Mouse (Mus musculus): ENCODE results near the gene Itpr1.

The Itpr1 gene

DNA sequence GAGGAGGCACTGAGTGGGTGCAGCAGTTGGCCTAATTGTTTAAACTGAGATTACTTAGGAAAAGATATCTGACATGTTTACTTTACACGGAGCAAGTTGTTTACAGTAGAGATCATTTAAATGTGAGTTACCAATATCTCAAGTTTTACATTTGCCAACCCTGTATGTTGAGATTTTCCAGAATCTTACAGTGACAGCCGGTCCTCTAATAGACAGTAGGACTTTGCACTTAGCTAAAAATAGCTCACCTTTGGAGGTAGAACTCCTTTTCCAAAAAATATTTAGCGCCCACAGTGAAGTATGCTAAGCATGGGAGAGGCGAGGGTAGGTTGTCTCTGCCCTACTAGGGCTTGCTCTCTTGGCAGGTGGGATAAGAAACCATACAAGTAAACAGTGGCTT is 69.2 kb downstream of the Itpr1 start:
- no peak for DNase-seq

DNA sequence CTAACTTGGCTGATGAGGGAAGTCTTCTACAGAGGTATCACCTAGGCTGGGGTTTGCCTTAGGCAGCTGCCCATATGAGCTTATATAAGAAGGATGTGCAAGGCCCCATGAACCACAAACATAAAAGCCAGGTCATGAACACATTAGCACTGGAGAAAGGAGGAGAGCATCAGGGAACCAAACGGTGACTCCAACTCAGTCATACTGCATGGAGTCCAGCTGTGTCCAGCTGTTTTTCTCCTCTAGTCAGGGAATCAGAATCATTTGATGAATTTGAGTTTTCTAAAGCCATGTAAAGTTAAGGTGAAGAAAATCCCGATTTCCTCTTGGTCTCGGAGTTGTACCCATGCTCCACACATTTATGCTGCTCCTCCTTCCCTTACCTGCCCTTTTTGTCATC is 69.7 kb downstream of the Itpr1 start:
- no peak for DNase-seq

DNA sequence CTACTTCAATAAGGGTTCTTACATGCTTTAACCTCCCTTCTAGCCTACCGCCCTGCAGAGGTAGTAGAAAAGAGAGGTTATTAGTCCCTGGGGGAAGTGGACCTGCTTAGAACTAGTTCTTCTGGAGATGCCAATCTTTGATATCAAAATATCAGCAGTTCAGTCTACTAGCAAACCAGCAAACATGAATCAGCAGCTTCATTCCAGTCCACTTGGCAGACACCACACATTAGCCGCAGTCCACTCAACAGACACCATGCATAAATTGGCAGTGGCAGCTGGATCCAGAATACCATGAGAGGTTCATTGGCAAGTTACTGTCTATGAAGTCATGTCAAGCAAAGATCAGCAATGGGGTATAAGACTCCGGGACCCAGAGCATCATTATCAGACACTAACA is 71.8 kb downstream of the Itpr1 start:
- DNase-seq = peak; percentile 18

DNA sequence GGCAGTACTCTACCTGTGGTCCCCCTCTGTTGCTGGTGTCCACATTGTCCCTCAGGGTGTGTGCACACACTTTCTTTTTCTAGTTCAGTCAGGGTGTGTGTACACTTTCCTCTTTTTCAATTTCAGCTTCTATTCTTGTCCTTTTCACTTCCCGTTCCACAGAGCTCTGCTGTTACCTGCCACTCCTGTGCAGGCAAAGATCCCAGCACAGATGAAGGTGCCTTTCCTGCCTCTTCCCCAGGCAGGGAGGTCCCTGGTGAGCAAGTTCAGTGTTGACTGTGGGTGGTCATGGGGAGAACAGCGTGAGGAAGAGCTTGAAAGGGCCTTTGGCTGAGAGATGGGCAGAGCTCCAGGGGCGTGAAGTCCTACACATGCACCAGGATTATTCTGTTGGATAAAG is 76.1 kb downstream of the Itpr1 start:
- no peak for DNase-seq

- DNase-seq = no peak
Observed at GRCm38 (mm10) chr6:108290978-108291377, 78.1 kb downstream of the Itpr1 start.

DNA sequence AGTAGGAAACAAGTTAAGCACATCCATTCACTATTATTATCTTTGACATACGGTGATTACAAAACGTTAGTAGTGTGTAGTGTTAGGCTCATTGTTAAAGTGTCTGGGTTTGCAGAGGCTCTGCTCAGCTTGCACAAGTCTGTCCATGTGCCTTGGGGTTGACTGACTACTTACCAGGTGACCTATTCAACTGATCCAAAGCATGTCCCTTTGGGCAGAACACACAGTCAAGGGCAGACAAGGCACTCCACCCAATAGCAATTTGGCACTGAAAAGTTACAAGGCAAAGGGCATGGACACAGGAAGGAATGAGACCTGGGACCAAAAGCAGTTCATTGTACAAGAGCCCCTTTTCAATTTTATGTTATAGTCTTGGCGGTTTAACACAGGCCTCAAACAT is 78.7 kb downstream of the Itpr1 start:
- DNase-seq = no peak

DNA sequence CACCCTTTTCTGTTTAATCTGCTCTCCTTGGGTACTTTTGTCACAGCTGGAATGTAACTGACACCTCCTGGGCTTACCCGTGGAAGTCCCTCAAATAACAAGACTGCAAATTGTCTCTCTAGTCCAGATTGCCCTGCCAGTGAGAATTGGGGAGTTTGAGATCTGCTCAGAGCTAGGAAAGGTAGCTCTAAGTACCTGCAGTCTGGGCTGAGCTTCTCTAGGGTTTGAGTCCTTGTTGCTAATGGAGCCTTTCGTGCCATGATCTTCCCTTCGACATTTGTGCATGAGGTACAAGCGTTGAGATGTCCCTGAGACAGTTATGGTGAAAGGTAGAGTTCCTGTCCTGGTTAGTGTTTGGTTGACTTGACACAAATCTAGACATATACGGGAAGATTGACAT is 89.0 kb downstream of the Itpr1 start:
- DNase-seq = no peak

GRCm38 (mm10) chr6:108303619-108304567 is 91.0 kb downstream of the Itpr1 start:
- DNase-seq = no peak

GRCm38 (mm10) chr6:108305171-108305779 is 92.4 kb downstream of the Itpr1 start:
- peak; percentile 57 for DNase-seq

GRCm38 (mm10) chr6:108306240-108306639 is 93.3 kb downstream of the Itpr1 start:
- DNase-seq = no peak

GRCm38 (mm10) chr6:108306910-108307584 is 94.2 kb downstream of the Itpr1 start:
- no peak for DNase-seq

- no peak for DNase-seq
Observed at GRCm38 (mm10) chr6:108307770-108308169, 94.9 kb downstream of the Itpr1 start.

DNA sequence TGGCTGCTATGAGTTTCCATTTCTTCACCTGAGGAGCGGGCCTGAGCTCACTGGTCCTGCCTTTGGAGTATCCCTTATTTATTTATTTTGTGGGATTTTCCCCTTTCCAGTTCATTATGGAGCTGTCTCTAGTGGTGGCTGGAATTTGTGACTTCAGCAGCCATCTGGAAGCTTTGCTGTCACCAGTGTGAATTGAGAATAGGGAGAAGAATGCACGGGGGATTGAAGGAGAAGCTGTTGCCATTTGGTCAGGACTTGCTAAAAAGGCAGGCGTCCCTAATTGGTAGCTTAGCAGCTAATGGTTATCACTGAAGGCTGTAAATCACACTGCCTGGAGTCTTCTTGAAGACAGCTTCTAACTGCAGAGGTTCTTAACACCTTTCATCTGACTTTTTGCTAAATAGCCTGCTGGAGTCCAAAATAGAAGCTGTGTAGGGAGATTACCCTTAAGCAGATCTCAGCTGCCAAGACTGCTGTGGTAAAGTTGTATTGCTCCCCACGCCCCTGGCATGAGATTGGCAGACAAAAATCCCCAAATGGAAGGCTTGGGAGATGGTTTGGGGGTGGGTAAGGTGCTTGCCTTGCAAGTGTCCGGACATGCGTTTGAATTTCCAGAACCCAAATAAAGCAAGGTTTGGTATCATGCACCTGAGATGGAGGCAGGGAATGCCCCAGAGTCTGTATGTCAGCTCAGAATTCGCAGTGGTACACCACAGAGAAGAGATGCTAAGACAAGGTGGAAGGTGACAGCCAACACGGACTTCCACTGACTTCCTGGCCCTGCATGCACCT is 96.7 kb downstream of the Itpr1 start:
- no peak for DNase-seq

DNA sequence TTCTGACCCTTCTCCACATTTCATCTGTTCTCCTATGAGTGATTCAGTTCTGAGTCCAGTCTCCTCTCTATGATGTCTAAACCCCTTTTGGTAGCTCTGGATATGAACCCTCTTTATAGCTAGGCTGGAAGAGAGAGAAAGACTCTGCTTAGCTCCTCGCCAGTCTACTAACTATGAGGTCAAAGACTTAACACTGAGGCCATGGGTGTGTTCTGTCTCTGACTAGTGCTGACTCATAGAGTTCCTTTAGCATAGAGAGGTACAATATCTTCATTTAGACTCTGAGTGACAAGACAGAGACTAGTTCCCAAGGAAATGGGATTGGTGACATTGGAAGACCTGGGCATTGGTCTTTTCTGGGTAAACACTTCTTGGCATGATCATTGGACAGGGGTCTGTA is 100.2 kb downstream of the Itpr1 start:
- DNase-seq = no peak

GRCm38 (mm10) chr6:108313997-108314396 is 101.1 kb downstream of the Itpr1 start:
- DNase-seq = no peak

- no peak for DNase-seq
Observed at GRCm38 (mm10) chr6:108316268-108316824, 103.5 kb downstream of the Itpr1 start.

GRCm38 (mm10) chr6:108316951-108317350 is 104.1 kb downstream of the Itpr1 start:
- DNase-seq = no peak

GRCm38 (mm10) chr6:108321653-108322052 is 108.8 kb downstream of the Itpr1 start:
- no peak for DNase-seq

- no peak for DNase-seq
Observed at GRCm38 (mm10) chr6:108324464-108325025, 111.6 kb downstream of the Itpr1 start.

DNA sequence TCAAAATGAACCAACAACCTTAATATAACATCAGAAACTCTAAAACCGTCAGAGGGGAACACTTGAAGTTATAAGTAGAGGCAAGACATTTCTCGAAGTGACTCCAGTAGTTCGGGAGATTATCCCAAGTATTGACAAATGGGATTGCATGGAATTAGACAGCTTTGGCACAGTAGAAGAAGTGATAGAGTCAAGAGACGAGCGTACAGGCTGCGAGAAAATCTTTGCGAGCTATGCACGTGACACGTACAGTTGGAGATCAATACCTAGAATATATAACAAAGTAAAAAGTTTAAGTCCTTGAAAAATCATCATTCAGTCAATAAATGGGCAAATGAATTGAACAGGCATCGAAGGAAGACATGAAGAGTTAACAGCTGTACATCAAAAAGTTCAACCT is 112.5 kb downstream of the Itpr1 start:
- DNase-seq = no peak

GRCm38 (mm10) chr6:108325948-108326411 is 113.1 kb downstream of the Itpr1 start:
- no peak for DNase-seq

- no peak for DNase-seq
Observed at GRCm38 (mm10) chr6:108326751-108327161, 113.9 kb downstream of the Itpr1 start.
